Mouse (Mus musculus): ENCODE results near the gene Elovl3.

DNA sequence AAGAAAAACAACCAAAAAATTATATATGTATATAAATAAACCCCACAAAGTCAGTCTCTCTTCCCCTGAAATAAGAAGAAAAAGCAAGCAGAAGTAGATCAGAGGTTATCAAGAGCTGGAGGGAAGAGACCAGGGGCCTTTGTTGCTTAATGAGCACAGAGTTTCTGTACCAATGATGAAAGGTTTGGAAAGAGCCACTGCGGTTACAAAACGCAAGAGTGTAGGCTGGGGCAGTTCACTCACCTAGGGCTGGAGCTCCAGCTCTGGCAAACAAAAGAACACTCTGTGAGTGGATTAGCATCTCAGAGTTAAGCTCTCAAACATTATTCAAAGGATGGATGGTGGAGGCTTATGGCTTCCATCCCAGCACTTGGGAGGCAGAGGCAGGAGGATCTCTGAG lies 21.5 kb upstream of the Elovl3 start:
- no peak for TF ChIP-seq CTCF (IDR thresholded peaks at IDR 0.05; ENCODE audit: borderline replicate concordance, extremely low read depth, insufficient read depth, insufficient read length)
- no peak for TF ChIP-seq POLR2A (IDR thresholded peaks at IDR 0.05; ENCODE audit: borderline replicate concordance, extremely low read depth, insufficient read depth, insufficient read length, poor library complexity, severe bottlenecking)
